Mouse (Mus musculus) layer of hippocampus, adult 18-20 months (tissue): ENCODE results near the gene Mllt10. TPM values are rescaled to one million over a fixed set of nuclear protein-coding genes. Genes with fewer than 3 reads are reported as not detected.

ENCODE experiments used
- DNase-seq, 2 experiments: peaks; one replicate each; pipeline ENCODE4 v3.0.0; 2022; ENCODE audit warnings: low spot score in 2 of 2
- total RNA-seq, 2 experiments: library from RNA; stranded (reverse); gene quantifications; 2 replicates each; pipeline ENCODE4 v1.2.3; 2021

Mllt10 gene
- total RNA-seq, 2 experiments from 2014 or later = 51.7 to 59.6 TPM

DNA sequence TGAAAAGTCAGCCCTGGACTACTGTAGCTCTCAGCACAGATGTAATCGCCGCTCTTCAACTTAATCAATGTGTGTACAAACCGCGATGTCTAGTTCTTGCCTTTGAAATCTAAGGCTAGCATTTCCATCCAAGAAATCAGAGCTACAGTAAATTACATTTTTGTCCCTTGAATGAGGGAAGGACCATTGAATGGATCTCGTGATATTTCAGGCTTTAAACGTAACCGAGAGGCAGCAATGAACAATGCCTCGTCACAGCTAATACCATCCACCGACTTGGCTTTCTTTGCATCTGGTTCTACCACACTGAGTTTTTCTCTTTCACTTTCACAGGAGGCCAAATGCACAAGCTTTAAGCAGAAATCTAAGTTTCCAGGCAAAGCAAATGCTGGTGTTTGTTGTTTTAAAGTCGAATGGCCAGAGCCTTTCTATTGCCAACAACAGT, 4.5 kb upstream of the Mllt10 start:
- no peak for DNase-seq

DNA sequence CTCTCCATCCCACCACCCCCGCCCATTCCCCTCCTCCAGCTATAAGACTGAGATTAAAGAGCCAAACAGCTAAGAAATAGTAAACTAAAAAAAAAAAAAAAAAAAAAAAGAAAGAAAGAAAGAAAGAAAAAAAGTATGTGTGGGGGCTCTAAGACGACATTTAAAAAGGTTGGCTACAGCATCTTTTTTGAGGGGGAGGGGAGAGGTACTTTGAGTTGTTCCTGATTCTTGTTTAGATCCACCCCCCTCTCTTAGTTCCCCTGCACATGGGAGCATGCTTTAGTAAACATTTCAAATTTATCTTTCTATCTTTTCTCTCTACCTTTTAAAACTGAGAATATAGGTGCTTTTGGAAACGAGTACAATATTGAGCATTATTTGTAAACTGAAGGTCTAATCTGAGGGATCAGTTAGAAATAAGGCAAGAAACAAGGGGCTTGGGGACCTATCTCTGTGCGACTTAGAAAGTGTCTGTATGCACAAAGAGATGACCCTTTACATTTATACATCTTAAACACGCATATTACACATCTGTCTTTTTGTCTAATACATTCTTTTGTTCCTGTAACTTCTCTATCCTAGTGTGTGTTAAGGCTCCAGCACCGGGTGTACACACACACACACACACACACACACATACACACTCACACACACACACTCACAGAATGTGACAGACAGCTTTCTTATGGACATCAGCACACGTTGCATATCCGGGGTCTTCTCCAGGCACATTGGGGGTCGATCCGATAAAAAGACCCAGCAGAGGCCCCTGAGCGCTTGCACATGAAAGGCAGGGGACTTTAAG, 3.8 kb upstream of the Mllt10 start:
- DNase-seq = no peak

DNA sequence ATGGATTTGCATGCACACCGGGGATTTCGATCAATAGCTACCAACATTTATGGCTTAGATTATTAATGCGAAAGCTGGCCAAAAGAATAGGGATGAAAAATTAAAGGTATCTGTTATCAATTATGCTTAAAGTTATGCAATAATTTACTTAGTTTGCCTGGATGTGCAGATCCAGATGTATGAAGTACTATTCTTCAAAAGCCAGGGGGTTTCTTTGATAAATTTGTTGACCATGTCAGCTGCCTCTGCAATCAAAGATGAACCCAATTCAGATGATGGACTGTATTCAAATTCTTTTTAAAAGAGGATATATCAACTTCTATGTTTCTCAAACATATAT, 3.2 kb upstream of the Mllt10 start:
- no peak for DNase-seq

- no peak for DNase-seq
Measured at GRCm38 (mm10) chr2:18052581-18052980, 2.5 kb upstream of the Mllt10 start.

- no peak for DNase-seq
Measured at GRCm38 (mm10) chr2:18053243-18053950, 1.6 kb upstream of the Mllt10 start.

DNA sequence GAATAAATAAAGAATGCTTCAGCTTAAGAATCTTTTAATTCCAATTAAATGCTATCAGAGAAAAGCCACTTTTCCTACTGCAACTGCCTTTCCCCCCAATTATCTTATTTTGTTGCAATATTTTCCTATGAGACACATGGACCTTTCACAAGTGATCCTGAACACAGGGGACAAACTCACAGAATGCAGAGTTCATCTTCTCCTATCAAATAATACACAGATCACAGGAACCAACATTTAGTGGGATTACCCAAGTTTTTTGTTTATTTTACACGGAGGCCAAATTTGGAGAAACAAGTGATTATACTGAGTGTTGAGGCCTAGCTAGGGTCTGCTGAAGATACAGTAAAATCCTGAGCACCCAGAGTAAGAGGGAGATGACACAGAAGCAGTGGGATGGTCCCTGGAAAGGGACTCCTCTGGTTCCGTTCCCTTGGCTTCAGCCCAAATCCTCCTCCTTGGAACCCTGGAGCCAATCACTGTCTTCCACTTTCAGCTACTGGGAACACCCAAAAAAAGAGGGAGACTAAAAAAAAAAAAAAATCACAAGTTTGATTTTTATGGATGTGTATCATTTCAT, 996 bp upstream of the Mllt10 start:
- DNase-seq = peak in 1 of 2 experiments; percentile 58

DNA sequence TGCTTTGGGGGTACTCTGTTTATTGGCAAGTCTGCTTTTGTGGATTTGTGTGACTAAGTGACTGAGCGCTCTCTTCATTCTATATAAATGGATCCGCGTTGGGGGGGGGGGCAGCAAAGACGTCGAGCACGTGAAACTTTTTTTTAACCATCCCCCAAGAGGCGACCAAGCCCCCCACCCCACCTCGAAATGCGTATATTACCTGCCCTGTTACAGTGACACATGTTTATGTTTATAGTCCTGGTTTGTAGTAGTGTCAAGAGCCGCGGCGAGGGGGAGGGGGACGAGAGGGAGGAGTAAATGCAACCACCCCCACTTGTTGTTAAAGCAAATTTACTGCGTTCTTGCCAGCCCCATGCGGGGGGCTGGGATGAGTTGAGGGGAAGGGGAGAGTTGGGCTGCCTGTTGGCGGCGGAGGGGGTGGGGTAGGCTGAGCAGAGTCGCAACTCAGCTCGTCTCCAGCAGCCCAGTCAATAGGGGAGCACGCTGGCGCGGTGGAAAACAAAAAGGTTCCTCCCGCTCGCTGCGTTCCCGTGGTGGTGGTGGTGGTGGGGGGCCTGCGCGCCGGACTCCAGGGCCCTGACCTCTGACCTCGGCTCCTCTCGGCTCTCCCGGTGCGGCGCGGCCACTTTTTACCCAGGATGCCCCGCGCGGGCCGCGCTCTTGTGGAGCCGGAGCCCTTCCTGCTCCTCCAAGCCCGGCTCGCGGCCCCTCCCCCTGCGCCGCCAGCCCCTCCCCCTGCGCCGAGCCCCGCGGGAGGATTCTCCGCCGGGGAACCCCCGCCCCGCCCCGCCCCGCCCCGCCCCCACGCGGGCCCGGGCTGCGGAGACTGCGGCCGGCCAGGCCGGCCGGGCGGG, 1.1 kb downstream of the Mllt10 start:
- peak; percentile 82 to 93 for DNase-seq

DNA sequence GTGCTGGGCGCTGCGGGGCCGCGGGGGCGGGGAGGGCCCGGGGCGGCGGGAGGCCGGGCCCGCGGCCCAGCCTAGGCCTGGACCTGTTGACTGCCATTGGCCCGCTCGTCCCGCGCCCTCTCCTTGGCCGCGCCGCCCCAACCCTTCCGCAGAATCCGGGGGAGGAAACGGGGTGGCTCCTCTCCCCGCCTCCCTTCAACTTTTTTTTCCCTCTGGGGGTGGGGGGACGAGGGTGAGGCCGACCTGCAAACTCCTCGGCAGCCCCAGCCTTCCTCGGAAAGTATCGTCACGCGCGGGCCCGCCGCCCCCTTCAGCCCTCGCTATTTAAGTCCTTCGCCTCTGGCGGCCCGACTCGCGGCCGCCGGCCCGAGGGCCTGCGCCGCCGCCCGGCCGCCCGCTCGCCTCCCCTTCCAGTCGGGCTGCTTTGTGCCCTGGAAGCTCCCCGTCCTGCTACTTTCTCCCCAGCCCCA, 1.8 kb downstream of the Mllt10 start:
- peak; percentile 84 to 88 for DNase-seq

DNA sequence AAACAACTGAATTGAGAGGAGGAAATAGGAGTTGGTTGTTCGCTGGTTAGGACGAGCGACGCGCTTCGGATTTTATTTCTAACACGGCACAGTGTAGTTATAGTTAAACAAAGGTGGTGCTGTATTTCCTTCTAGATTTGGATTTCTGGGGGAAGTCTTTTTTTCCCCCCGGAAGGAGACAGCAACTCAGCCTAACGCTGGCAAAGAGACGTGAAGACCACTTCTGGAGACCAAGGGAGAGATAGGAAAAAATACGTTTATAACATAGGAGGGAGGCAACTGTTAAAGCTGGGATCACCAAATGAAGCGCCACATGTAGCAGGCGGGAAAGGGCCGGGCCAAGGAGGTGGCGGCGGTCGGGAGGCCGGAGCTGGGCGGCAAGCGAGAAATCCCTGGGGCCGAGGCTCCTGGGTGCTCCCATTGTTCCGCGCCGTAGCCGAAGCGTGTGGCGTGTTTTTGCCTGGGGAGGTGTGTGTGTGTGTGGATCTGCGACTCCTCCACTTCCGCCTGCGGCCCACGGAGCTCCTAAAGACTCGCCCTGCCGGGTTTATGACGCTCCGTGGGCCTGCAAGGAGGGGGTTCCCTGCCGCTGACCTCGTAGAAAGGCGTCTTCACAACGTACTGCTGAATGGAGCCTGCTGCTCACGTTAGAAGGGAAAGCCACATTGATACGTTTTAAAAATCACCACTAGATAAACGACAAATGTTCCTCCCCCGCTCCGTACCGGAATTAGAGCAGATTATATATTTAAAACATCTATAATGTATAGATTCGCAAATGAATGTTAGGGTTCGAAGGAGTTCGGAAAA, 2.5 kb downstream of the Mllt10 start:
- peak in 1 of 2 experiments; percentile 69 for DNase-seq

DNA sequence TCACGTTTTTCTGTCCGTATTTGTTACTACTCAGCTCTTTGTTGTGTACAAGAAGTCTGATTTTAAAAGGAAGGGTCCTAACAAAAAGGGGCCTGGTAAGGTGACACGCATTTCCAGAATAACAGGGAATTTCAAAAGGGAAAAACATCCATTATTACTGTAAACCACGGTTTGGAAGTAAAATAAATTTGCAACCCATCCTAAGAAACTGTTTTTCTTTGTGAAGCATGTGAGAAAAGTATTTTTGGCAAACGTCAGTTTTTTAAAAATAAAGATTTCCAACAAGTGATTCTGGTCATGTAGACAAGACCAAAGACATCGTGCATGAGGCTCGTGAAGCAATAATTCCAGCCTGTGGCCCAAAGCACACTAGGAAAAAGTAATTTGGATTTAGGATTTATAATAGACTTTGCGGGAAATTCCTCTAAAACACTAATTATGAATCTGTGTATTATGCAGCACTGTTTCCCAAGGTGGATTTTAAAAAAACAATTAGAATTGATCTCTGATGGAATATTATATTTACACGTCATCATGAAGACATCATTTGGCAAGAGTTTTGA, 3.2 kb downstream of the Mllt10 start:
- no peak for DNase-seq

DNA sequence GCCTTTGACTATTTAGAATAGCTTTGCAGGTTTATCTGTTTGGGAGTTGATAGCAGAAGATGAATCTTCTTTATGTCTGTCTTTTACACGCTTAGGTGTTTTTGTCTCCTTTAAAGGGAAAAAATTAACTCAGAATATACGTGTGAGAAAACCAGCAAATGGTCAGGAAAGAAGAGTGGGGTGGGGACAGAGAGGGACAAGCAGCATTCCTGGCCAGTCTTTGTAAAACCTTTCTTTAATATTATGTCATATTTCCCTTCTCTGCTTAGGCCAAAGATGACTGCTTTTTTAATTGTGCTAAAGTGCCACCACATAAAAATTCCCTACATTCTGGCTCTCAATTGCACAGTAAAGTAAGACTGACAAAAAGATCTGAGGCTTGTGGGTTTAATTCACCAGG, 4.0 kb downstream of the Mllt10 start:
- no peak for DNase-seq

DNA sequence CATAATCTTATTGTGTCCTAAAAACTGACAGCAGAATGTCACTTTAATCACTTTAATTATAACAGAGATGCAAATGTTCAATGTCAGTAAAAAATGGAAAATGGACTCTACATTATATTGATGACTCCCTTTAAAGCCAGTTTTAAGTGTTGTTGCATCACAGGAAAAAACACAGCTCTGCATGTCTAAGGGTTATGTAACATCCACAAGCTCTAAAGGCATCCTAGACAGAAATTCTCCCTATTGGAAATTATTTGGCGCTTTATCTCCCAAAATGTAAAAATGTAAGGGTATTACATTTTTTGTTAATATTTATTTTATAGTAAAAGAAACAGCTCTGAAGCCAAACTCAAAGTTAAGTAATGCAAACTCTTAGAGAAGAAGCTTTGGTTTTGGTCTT, 4.9 kb downstream of the Mllt10 start:
- no peak for DNase-seq

DNA sequence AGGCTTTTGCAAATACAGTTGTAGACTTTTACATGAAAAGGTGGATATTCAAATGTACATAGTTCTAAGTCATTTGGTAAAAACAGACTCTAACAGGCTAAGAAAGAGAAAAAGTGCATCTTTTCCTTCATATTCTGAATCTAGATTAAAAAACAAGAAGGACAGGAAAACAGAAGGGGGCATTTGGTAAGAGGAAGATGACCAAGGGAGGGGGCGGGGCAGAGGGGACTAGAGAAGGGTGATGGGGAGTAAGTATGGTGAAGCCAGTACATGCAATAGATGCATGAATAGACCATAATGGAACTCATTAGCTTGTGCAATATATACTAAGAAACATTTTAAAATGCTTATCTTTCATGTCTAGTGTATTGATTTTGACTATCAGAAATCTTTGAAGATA, 5.4 kb downstream of the Mllt10 start:
- DNase-seq = no peak

GRCm38 (mm10) chr2:18063763-18064251, 8.8 kb downstream of the Mllt10 start:
- DNase-seq = peak in 1 of 2 experiments; percentile 76

GRCm38 (mm10) chr2:18064356-18064858, 9.4 kb downstream of the Mllt10 start:
- peak; percentile 92 to 93 for DNase-seq

DNA sequence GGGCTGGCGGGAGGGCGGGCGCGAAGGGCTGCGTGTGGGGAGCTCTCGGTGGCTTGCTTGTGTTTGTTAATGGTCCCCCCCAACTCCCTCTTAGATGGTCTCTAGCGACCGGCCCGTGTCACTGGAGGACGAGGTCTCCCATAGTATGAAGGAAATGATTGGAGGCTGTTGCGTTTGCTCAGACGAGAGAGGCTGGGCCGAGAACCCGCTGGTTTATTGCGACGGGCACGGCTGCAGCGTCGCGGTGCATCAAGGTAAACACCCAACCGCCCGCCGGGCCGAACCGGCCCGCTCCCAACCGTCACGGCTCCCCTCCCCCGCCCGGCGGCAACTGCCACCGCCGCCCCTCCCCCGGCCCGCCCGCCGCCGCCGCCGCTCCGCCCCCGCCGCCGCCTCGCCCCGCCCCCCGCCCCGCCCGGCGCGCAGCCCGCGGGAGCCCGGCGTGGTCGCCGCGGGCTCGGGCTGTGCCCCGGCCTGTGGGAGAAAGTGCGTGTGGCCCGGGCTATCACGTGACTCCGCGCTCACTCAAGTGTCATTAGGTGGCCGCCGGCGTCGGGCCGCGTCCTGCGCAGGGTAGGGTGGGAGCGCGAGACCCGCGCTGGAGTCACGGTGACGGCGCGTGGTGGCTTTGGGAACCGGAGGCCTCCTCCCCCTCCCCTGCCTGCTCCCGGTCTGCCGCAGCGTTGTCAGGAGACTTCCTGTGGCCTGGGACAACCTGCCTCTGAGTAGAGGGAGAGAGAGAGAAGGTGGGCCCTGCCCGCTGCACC, 10.1 kb downstream of the Mllt10 start:
- DNase-seq = peak; percentile 47 to 69

GRCm38 (mm10) chr2:18065708-18066030, 10.6 kb downstream of the Mllt10 start:
- no peak for DNase-seq

DNA sequence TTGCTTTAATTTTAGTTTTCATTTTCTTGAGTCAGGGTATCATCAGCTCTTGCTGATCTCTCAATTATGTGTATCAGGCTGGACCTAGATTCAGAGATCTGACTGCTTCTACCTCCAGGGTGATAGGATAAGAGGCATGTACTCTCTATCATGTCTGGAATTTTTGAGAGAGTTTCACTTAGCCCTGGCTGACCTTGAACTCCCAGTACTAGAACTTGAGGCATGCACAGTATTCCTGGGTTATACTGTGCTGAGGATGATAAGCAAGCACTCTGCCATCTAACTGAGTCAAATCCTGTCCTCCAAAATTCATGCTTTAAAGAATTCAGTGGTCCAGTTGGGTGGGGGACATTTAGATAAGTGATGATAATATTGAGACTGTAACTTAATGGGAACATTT, 11.4 kb downstream of the Mllt10 start:
- no peak for DNase-seq
